Mouse (Mus musculus): Measurements from ENCODE around the gene Rapgef5. TPM values are rescaled to one million over a fixed set of nuclear protein-coding genes. Genes with fewer than 3 reads are reported as not detected.

The Rapgef5 gene
- polyA plus RNA-seq, 1 experiment from 2014 or later, result 5.6 TPM

- DNase-seq (ENCODE audit: low spot score), result no peak
Observed at GRCm38 (mm10) chr12:117517275-117517936, 1.1 kb downstream of the Rapgef5 start.

GRCm38 (mm10) chr12:117524311-117525013 is 8.2 kb downstream of the Rapgef5 start:
- TF ChIP-seq CTCF (IDR thresholded peaks at IDR 0.05; ENCODE audit: low read depth) (no peak), EP300 (optimal IDR thresholded peaks at IDR 0.05) (no peak)
- DNase-seq (ENCODE audit: low spot score) (no peak), ATAC-seq (ENCODE audit: low FRiP score, low TSS enrichment) (no peak)
- no peak overlapping the region for H3K9ac ChIP-seq (ENCODE audit: low read length)
- H3K4me3 ChIP-seq (ENCODE audit: low read depth, low read length), result no peak overlapping the region
- H3K4me2 ChIP-seq (replicated peaks; ENCODE audit: low read depth), result no peak overlapping the region
- no peaks in the 10 kb centered on the region for H3K4me1 ChIP-seq (replicated peaks; ENCODE audit: control insufficient read depth, insufficient read depth)
- H3K27me3 ChIP-seq (ENCODE audit: control insufficient read depth, insufficient read depth, low read length), result no peaks in the 10 kb centered on the region
- H3K27ac ChIP-seq (replicated peaks), result no peak overlapping the region
- 52% methylated on average over 9 of the region's 9 CpGs for WGBS
- H3K36me3 ChIP-seq (ENCODE audit: control insufficient read depth, insufficient read depth, low read length), result no peaks in the 10 kb centered on the region
- H3K9me3 ChIP-seq (ENCODE audit: control insufficient read depth, low read length), result no peaks in the 10 kb centered on the region

More at GRCm38 (mm10) chr12:117517275-117517936, 1.1 kb downstream of the Rapgef5 start:
- Histone ChIP-seq H3K27me3 (ENCODE audit: control insufficient read depth, insufficient read depth, low read length) (no peaks in the 10 kb centered on the region), H3K36me3 (ENCODE audit: control insufficient read depth, insufficient read depth, low read length) (no peaks in the 10 kb centered on the region), H3K4me3 (ENCODE audit: low read depth, low read length) (no peak overlapping the region), H3K4me1 (replicated peaks; ENCODE audit: control insufficient read depth, insufficient read depth) (no peaks in the 10 kb centered on the region), H3K9ac (ENCODE audit: low read length) (no peak overlapping the region), H3K4me2 (replicated peaks; ENCODE audit: low read depth) (no peak overlapping the region), H3K9me3 (ENCODE audit: control insufficient read depth, low read length) (no peaks in the 10 kb centered on the region), H3K27ac (replicated peaks) (no peak overlapping the region)
- TF ChIP-seq CTCF (IDR thresholded peaks at IDR 0.05; ENCODE audit: low read depth) (no peak), EP300 (optimal IDR thresholded peaks at IDR 0.05) (no peak)
- ATAC-seq (ENCODE audit: low FRiP score, low TSS enrichment), result no peak
- WGBS, result 56% methylated on average over 14 of the region's 14 CpGs

GRCm38 (mm10) chr12:117527889-117528288 is 11.6 kb downstream of the Rapgef5 start:
- Histone ChIP-seq H3K4me3 (ENCODE audit: low read depth, low read length) (no peak overlapping the region), H3K27me3 (ENCODE audit: control insufficient read depth, insufficient read depth, low read length) (no peaks in the 10 kb centered on the region), H3K4me1 (replicated peaks; ENCODE audit: control insufficient read depth, insufficient read depth) (no peaks in the 10 kb centered on the region), H3K4me2 (replicated peaks; ENCODE audit: low read depth) (no peak overlapping the region), H3K9ac (ENCODE audit: low read length) (no peak overlapping the region), H3K27ac (replicated peaks) (no peak overlapping the region), H3K9me3 (ENCODE audit: control insufficient read depth, low read length) (no peaks in the 10 kb centered on the region), H3K36me3 (ENCODE audit: control insufficient read depth, insufficient read depth, low read length) (no peaks in the 10 kb centered on the region)
- DNase-seq (ENCODE audit: low spot score) (no peak), ATAC-seq (ENCODE audit: low FRiP score, low TSS enrichment) (no peak)
- TF ChIP-seq CTCF (IDR thresholded peaks at IDR 0.05; ENCODE audit: low read depth), result no peak
- no peak for TF ChIP-seq EP300 (optimal IDR thresholded peaks at IDR 0.05)
- WGBS, result 84% methylated on average over 3 of the region's 3 CpGs

- H3K9ac ChIP-seq (ENCODE audit: low read length), result no peak overlapping the region
- no peaks in the 10 kb centered on the region; the same call in 1 of the 2 replicates for H3K27me3 ChIP-seq (ENCODE audit: control insufficient read depth, insufficient read depth, low read length)
- TF ChIP-seq EP300 (optimal IDR thresholded peaks at IDR 0.05) (no peak), CTCF (IDR thresholded peaks at IDR 0.05; ENCODE audit: low read depth) (no peak)
- no peak overlapping the region for H3K4me3 ChIP-seq (ENCODE audit: low read depth, low read length)
- H3K9me3 ChIP-seq (ENCODE audit: control insufficient read depth, low read length), result no peaks in the 10 kb centered on the region
- ATAC-seq (ENCODE audit: low FRiP score, low TSS enrichment) (no peak), DNase-seq (ENCODE audit: low spot score) (no peak)
- 68% methylated on average over 4 of the region's 4 CpGs for WGBS
- H3K4me2 ChIP-seq (replicated peaks; ENCODE audit: low read depth), result no peak overlapping the region
- no peaks in the 10 kb centered on the region for H3K36me3 ChIP-seq (ENCODE audit: control insufficient read depth, insufficient read depth, low read length)
- H3K4me1 ChIP-seq (replicated peaks; ENCODE audit: control insufficient read depth, insufficient read depth), result no peaks in the 10 kb centered on the region
- no peak overlapping the region for H3K27ac ChIP-seq (replicated peaks)
Observed at GRCm38 (mm10) chr12:117528509-117529145, 12.3 kb downstream of the Rapgef5 start.

- no peaks in the 10 kb centered on the region; the same call in 1 of the 2 replicates for H3K27me3 ChIP-seq (ENCODE audit: control insufficient read depth, insufficient read depth, low read length)
- no peak overlapping the region for H3K27ac ChIP-seq (replicated peaks)
- ATAC-seq (ENCODE audit: low FRiP score, low TSS enrichment), result no peak
- no peak overlapping the region for H3K4me3 ChIP-seq (ENCODE audit: low read depth, low read length)
- H3K9me3 ChIP-seq (ENCODE audit: control insufficient read depth, low read length), result no peaks in the 10 kb centered on the region
- WGBS, result 93% methylated on average over 4 of the region's 4 CpGs
- H3K9ac ChIP-seq (ENCODE audit: low read length), result no peak overlapping the region
- H3K36me3 ChIP-seq (ENCODE audit: control insufficient read depth, insufficient read depth, low read length), result no peaks in the 10 kb centered on the region
- no peak overlapping the region for H3K4me2 ChIP-seq (replicated peaks; ENCODE audit: low read depth)
- H3K4me1 ChIP-seq (replicated peaks; ENCODE audit: control insufficient read depth, insufficient read depth), result no peaks in the 10 kb centered on the region; the same call in 1 of the 2 replicates
- no peak for DNase-seq (ENCODE audit: low spot score)
- TF ChIP-seq EP300 (optimal IDR thresholded peaks at IDR 0.05), result no peak
- TF ChIP-seq CTCF (IDR thresholded peaks at IDR 0.05; ENCODE audit: low read depth), result no peak
Observed at GRCm38 (mm10) chr12:117531106-117531505, 14.8 kb downstream of the Rapgef5 start.

Measured in stomach, postnatal 0 days (tissue).